Mouse (Mus musculus): Measurements from ENCODE around the gene Sdhaf3.
"Not testable (repeated sequence)": the region's sequence is repeated elsewhere in the genome, so short reads cannot be mapped to it uniquely, and the experiment has no call there.

The Sdhaf3 gene

GRCm38 (mm10) chr6:6955764-6956561, at the start of gene Sdhaf3:
Gene Sdhaf3, plus strand, starts transcription at chr6:6956004.
- peak; percentile 95 for DNase-seq

DNA sequence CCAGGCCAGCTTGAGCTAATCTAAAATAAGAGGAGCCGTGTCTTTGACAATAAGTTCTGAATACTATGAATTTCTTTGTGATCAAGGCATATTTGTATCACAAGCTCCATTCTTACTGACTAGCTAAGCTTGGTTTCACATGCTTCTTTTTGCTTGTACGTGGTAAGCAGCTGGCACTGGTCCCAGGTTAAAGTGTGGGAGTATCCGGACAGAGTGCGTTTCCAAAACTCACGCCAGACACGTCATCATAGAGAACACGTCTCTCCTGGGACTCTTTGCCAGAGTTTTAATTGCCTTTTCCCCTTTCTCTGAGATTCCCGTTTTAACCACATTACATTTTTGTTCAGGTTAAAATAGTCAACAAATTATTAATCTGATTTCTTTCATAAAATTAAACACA, 46.2 kb upstream of the Sdhaf3 start:
- no peak for DNase-seq

DNA sequence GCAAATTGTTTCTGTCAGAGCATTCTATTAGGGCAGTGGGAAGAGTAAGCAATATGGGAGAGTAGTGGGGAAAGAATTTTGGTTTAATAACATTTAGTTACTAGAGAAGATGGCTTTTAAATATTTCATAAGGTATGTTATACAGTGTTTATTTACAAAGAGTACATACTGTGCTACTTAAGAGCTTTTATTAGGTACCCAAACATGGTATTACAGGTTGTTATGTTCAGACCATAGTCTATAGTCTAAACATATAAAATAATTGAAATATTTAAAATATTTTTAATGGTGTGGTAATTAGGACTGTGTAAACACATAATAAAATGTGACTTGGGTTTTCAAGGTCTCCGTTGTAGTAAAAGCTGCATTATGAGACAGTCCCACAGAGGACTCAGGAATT, 41.5 kb upstream of the Sdhaf3 start:
- no peak for DNase-seq

DNA sequence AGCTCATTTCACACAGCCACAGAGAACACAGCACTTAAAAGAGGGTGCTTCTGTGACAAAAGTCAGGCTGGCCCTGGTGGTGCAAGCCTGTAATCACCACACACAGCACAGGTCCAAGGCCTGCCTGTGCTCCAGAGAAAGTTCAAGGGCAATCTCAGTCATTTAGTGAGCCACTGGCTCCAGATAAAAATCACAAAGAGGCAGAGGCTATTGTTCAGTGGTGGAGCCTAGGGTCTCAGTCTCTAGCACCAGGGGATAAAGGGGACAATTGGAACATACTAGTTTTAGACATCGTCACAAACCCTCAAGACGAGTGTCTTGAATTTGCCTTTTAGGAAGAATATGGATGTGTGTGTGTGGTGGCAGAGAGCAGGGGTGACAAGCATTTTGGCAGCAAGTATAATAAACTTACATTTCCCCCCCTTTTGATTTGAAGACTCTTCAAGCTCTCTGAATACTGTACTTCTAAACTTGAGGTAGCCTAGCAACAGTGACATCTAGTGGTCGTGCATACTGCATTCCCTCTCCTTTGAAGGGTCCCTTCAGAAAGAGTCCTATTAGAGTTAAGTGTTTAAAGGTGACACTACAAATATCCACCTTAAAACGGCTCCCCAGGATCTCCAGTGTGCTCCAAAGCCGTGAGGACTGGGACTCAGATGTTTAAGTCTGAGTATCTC, 40.8 kb upstream of the Sdhaf3 start:
- DNase-seq: peak; percentile 33

- DNase-seq: no peak
These were observed 40.3 kb upstream of the Sdhaf3 start for GRCm38 (mm10) chr6:6915526-6915915.

GRCm38 (mm10) chr6:6917334-6917733, 38.5 kb upstream of the Sdhaf3 start:
- no peak for DNase-seq

DNA sequence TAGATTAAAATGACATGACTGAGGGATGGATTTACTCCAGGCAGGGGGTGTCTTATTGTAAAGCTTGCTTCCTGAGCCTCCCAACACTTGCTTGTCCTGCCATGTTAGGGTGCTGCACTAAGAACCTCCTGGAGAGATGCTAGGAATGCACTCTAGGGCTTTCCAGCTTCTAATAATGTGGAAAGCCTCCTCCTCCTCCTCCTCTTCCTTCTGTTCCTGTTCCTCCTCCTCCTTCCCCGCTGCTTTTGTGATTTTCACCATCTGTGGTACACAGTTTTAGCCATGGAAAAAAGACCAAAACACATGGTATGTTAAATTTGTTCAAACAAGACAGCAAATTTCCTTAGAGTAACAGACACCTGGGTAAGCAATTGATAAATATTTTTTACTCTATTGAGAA, 30.5 kb upstream of the Sdhaf3 start:
- DNase-seq: no peak

- no peak for DNase-seq
These were observed 25.0 kb upstream of the Sdhaf3 start for GRCm38 (mm10) chr6:6930831-6931230.

DNA sequence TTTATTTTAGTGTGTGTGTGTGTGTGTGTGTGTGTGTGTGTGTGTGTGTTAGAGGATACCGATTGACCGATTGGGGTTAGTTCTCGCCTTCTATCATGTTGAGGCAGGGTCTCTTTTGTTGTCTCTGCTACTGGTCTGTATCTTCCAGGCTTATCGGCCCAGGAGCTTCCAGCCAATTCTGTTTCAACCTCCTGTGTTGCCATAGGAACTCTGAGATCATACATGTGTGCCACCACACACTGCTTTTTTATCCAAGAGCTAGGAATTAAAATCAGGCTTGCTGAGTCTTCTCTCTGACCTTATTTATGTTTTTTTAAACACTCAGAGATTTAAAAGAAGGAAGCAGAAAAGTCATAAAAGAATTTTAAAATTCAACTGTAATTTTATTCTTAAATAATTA, 24.3 kb upstream of the Sdhaf3 start:
- DNase-seq: no peak

GRCm38 (mm10) chr6:6940845-6941244, 15.0 kb upstream of the Sdhaf3 start:
- DNase-seq: no peak

DNA sequence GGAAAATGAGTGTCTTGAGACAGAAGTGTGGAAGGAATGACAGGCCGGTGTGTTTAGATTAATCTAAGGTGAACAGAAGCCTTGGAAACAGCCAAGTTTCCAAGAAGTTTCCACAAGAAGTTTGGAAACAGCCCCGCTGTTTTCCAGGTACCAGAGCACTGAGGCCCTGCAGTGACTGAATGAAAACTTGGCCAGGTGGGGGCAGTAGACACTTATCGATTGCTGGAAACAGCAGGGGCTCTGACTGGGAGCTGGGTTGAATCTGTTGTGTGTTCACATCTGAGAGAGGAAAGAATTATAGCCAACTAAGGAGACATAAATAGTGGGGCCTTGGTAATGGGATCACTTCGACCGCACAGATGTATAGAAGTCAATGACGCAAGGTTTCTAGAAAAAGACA, 13.0 kb upstream of the Sdhaf3 start:
- no peak for DNase-seq

- DNase-seq: no peak
These were observed 8.2 kb upstream of the Sdhaf3 start for GRCm38 (mm10) chr6:6947650-6948049.

DNA sequence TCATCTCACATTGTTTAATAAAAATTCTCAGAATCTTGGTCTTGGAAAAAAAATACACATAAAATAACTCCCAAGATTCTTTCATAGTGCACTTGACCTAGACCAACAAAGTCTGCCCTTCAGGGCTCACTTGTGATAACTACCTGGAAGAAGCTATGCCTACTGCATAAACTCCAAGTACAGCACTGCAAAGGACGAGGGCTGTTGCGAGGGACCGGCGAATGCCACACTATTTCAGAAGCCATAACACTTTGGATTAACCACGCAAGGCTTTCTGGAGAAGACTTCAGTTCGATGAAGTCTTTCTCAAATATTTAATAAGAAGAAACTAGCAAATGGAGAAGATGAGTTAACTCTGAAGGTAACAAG, 425 bp upstream of the Sdhaf3 start:
- no peak for DNase-seq

DNA sequence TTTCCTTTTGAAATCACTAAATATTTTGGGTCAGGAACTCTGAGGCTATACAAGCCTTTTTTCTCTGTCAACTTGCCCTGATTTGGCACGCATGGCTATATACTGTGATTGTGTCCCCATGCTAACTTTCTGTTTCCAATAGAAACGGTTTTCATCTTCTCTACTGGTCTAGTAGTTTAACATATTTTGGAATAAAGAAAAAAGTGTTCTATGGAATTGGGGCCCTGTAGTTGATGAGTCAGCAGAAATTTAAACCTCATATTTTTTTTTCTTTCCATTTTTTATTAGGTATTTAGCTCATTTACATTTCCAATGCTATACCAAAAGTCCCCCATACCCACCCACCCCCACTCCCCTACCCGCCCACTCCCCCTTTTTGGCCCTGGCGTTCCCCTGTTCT, 3.4 kb downstream of the Sdhaf3 start:
- DNase-seq: not testable (repeated sequence)

DNA sequence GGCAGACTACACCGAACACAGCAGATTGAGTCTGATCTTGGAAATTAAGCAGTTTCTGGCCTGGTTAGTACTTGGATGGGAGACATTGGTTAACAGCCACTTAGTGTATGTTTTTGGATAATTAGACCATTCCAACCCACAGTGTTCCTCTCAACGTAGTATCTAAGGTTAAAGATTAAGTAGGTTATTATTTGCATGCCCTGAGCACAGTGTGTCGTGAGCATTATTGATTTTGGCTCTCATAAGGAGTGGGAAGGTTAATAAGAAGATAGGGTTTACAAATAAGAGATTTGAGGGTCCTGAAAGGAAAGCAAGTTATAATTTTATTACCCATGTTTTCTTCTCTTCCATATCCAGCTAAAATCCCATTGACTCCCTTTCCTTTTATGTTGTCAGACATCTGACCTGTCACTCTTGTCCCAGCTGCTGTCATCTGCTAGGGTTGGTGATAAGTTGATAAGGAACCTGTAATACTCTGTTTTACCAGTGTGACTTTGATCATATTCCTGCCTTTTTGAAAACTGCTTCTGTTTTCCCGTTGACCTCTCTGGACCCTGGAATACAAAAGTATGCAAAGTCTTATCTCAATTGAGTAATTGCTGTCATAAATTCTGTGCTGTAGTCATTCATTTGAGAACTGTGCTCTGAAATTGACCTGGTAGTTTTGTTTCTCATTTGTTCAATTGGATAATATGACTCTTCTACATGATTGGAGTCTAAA, 41.6 kb downstream of the Sdhaf3 start:
- DNase-seq: no peak

GRCm38 (mm10) chr6:6997956-6998355, 42.2 kb downstream of the Sdhaf3 start:
- no peak for DNase-seq

DNA sequence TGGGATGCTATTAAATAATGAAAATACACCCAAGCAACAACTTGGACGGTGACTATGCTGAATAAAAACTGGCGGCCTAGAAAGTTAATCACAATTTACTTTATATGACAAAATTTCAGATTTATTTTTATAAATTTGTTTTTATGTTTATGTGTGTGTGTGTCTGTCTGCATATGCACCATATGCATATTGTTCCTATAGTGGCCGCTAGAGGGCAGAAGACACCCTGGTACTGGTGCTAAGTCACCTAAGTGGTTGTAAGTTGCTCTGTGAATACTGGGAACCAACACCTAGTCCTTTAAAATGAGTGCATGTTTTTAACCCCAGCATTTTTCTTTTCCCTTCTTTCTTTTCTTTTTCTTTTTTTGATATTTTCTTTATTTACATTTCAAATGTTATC, 43.2 kb downstream of the Sdhaf3 start:
- DNase-seq: no peak

DNA sequence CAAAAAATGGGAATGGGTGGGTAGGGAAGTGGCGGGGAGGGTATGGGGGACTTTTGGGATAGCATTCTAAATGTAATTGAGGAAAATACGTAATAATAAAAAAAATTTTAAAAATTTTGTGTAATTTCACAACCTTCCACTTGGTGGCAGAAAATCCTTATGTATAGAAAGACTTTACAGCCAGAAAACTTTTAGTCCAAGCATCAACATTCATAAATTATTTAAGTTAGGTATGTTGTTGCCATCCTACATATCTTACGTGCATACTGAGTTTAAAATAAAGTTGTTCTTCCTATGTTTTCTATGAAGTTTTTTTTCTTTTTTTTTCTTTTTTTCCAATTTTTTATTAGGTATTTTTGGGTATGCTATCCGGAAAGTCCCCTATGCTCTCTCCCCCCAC, 47.3 kb downstream of the Sdhaf3 start:
- no peak for DNase-seq

DNA sequence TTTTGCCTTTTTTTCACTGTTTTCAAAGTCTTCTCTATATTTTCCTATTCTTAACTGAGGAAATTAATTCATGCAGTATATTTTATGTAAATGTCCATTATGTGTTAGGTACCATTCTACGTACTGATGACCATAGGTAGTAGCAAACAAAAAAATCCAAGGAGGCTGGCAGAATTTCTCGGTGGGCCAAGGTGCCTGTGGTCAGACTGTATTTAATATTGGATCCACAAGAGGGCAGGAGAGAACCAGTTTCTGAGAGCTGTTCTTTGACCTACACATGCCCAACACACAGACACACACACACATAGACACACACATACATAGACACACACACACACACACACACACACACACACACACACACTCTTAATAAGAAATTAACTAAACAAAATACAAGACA, 48.2 kb downstream of the Sdhaf3 start:
- DNase-seq: no peak

DNA sequence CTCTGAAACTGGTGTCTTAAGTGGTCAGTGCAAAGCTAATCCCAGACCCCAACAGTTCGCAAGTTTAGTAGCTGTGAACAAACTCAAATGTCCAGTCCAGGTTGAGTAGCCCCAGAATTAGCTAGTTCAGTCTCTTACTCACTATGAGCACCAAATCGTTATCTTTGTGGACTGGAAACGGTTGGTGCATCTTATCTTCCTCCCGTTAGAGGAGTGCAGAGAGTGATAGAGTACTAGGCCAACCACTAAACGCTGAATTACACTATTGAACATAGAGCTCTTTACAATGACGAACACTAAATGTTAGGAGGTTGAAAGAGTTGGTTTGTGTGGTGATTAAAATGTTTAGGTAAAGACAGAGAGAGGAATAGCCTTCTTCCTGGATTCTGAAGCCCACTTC, 82.3 kb downstream of the Sdhaf3 start:
- DNase-seq: no peak

GRCm38 (mm10) chr6:7038835-7039234, 83.0 kb downstream of the Sdhaf3 start:
- no peak for DNase-seq

DNA sequence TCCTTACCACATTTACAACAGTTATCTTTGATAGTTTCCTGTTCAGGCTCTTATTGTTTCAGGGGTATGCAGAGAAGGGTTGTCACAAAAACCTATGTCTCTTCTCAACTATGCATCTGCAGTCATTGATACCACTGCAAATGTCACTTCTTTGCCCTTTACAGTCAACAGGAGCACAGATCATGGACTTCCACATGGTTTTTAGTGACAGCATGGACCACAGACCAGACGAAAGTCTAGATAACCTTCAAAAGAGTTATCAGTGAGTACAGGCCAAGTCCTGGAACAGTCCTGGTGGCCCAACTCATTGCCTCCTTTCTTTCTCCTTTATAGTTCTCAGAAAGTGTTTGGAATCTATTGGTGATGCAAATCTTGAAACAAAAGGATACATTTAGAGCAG, 86.1 kb downstream of the Sdhaf3 start:
- DNase-seq: no peak

DNA sequence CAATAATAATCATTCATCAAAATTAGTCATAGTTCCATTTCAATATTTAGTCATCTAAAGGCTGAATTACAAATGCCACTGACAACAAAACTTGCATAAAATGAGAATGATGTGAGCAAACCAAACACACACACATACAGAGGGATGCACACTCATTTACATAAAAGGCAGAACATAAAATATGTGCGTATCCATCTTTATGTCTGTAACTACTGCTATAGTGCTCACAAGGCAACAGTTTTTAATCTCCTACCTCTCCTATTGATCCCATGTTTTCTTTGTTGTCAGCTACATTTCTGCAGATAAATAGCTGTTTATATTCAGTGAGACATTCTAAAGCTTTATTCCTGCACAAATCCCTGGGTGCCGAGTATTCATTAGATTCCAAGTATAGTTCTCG, 107.0 kb downstream of the Sdhaf3 start:
- no peak for DNase-seq

DNA sequence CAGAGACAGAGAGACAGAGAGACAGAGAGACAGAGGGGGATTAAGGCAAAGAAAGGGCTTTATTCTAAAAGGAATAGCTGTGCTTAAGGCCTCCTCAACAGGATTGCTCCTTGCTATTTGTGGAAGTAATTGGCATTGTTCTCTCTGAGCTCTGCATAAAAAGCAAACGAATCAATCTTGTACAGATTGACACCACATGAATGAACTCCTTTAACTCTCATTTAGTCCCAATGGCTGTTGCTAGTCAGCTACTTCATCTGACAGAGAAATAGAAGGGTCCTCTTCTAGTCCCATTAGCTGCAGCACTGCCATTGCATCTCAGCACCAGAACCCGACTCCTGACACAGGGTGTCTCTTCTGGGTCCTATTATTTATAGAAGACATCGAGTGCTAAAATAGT, 113.0 kb downstream of the Sdhaf3 start:
- DNase-seq: no peak

Measured in cerebellum, adult 9-10 months (tissue).